Mouse (Mus musculus): ENCODE measurements around the gene Uqcrc2. TPM values are rescaled to one million over a fixed set of nuclear protein-coding genes. Genes with fewer than 3 reads are reported as not detected.

Gene Uqcrc2
- total RNA-seq, 2 experiments from 2014 or later = 178 to 250 TPM

DNA sequence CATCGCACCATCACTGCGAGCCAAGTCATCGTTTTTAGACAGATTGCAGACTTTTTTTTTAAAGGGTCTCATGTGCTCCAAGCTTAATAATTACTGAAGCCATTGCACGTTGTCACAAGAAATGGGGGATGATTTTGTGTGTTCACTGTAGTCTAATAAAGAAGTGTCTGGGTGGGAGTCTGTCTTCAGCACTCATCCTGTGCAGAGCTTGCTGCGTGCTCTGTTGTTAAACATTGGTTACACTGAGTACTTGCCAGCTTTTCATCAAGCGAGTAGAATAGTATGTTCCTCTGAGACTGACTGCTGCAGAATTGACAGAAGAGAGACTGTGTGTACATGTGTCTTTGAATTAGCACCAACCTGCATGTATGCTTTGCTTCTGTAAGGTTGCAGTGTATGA is 50.3 kb downstream of the Uqcrc2 start:
- no peak for ATAC-seq (replicated peaks; ENCODE audit: poor library complexity)

GRCm38 (mm10) chr7:120690634-120691033 is 55.7 kb downstream of the Uqcrc2 start:
- peak; percentile 68 for ATAC-seq (replicated peaks; ENCODE audit: poor library complexity)

- ATAC-seq (replicated peaks; ENCODE audit: poor library complexity) = no peak
These were observed 58.9 kb downstream of the Uqcrc2 start for GRCm38 (mm10) chr7:120693831-120694375.

- no peak for ATAC-seq (replicated peaks; ENCODE audit: poor library complexity)
These were observed 60.2 kb downstream of the Uqcrc2 start for GRCm38 (mm10) chr7:120695196-120695595.

- no peak for ATAC-seq (replicated peaks; ENCODE audit: poor library complexity)
These were observed 60.7 kb downstream of the Uqcrc2 start for GRCm38 (mm10) chr7:120695641-120696040.

DNA sequence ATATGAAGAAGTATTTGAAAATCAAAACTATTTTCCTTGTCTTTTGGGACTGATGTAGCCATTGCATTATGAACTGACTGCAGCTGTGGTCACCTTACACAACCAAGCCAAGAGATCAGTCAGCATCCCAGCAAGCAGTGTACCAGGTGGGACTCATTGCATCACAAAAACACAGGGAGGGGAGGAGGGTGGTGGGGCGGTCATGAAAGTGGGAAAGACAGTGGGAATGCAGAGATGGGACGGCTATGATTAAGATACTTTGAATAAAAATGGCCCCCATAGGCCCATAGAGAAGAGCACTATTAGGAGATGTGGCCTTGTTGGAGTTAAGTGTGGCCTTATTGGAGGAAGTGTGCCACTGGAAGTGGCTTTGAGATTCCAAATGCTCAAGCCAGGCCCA is 61.4 kb downstream of the Uqcrc2 start:
- ATAC-seq (replicated peaks; ENCODE audit: poor library complexity) = no peak

DNA sequence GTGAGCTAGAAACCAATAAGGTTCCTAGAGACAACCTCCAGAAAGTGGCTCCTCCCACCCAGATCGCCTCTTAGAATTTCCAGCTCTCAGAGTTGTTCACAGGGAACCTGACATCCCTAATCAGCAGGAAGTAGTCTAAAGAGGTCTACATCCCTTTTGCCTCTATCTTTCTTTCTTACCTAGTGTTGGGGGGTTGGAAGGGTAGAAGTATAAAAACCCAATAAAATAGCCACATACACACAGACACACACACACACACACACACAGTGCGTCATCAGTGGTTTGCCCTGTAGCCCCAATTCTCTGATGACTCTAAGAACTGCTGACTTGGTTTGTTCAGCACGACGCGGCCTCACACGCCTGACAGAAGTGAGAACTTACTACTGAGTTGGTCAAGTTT is 64.6 kb downstream of the Uqcrc2 start:
- ATAC-seq (replicated peaks; ENCODE audit: poor library complexity) = no peak

GRCm38 (mm10) chr7:120703888-120704287 is 68.9 kb downstream of the Uqcrc2 start:
- ATAC-seq (replicated peaks; ENCODE audit: poor library complexity) = peak; percentile 51

Other genes starting within 250 kb of the Uqcrc2 start
- not detected in 2 replicates for gene Abca16, start 225.5 kb upstream of the Uqcrc2 start, total RNA-seq (2015)
- not detected in 2 replicates for gene Abca16, start 225.5 kb upstream of the Uqcrc2 start, total RNA-seq (2017)
- gene Pdzd9, start 35.2 kb downstream of the Uqcrc2 start, total RNA-seq (2015) = 0.10 TPM in 1 of 2 replicates, not detected in the other
- 0.07 and 0.54 TPM in 2 replicates for gene Pdzd9, start 35.2 kb downstream of the Uqcrc2 start, total RNA-seq (2017)
- gene Mosmo, start 42.4 kb downstream of the Uqcrc2 start, total RNA-seq (2015) = 20.2 and 20.4 TPM in 2 replicates
- 16.8 and 17.2 TPM in 2 replicates for gene Mosmo, start 42.4 kb downstream of the Uqcrc2 start, total RNA-seq (2017)
- gene Vwa3a, start 104.1 kb downstream of the Uqcrc2 start, total RNA-seq (2015) = 0.10 TPM in 1 of 2 replicates, not detected in the other
- not detected in 2 replicates for gene Vwa3a, start 104.1 kb downstream of the Uqcrc2 start, total RNA-seq (2017)
- gene Gm5737, start 177.2 kb downstream of the Uqcrc2 start, total RNA-seq (2015) = not detected in 2 replicates
- not detected in 2 replicates for gene Gm5737, start 177.2 kb downstream of the Uqcrc2 start, total RNA-seq (2017)
- gene Eef2k, start 207.7 kb downstream of the Uqcrc2 start, total RNA-seq (2015) = 32.5 and 34.4 TPM in 2 replicates
- 80.5 and 85.0 TPM in 2 replicates for gene Eef2k, start 207.7 kb downstream of the Uqcrc2 start, total RNA-seq (2017)

Measured in megakaryocyte progenitor cell, adult 5-6 weeks (primary cell).